Mouse (Mus musculus) heart, embryonic 16.5 days (tissue): ENCODE results near the gene Gmds. TPM values are rescaled to one million over a fixed set of nuclear protein-coding genes. Genes with fewer than 3 reads are reported as not detected.

Experiments
- ATAC-seq: fragments of 200-750 bp; cut with Nextera tagmentation; replicated peaks from 2 replicates; pipeline ENCODE4 v1.8.0; 2017; ENCODE audit warnings: moderate number of reproducible peaks; ENCODE audit not compliant: insufficient read depth, low FRiP score; ENCODE audit errors: extremely low read depth
- H3K27ac ChIP-seq: fragments of 300-500 bp; sonication (generic); 2 replicates; pipeline ENCODE4 v1.5.1; 2014; ENCODE audit warnings: mild to moderate bottlenecking, low read length, control low read depth, moderate library complexity
- H3K27me3 ChIP-seq: fragments of 300-500 bp; sonication (generic); 2 replicates; pipeline ENCODE4 v1.6.1; 2014; ENCODE audit warnings: low read length, mixed read lengths; ENCODE audit not compliant: control insufficient read depth, insufficient read depth
- H3K36me3 ChIP-seq: fragments of 300-500 bp; sonication (generic); 2 replicates; pipeline ENCODE4 v1.6.1; 2014; ENCODE audit not compliant: control insufficient read depth, insufficient read depth
- H3K4me1 ChIP-seq: fragments of 300-500 bp; sonication (generic); 2 replicates; pipeline ENCODE4 v1.6.1; 2014; ENCODE audit warnings: low read length, mixed read lengths; ENCODE audit not compliant: control insufficient read depth, insufficient read depth
- H3K4me2 ChIP-seq: fragments of 300-500 bp; sonication (generic); 2 replicates; pipeline ENCODE4 v1.6.1; 2014; ENCODE audit warnings: low read depth, mild to moderate bottlenecking, control low read depth, low read length
- H3K4me3 ChIP-seq: fragments of 300-500 bp; sonication (generic); 2 replicates; pipeline ENCODE4 v1.5.1; 2014; ENCODE audit warnings: mild to moderate bottlenecking, control low read depth, low read length
- H3K9ac ChIP-seq: fragments of 300-500 bp; sonication (generic); 2 replicates; pipeline ENCODE4 v1.6.1; 2014; ENCODE audit warnings: low read length, control low read depth
- H3K9me3 ChIP-seq: fragments of 300-500 bp; sonication (generic); replicated peaks from 2 replicates; pipeline ENCODE4 v1.6.1; 2016; ENCODE audit warnings: low read length; ENCODE audit not compliant: control insufficient read depth
- WGBS: fragments of 180-500 bp; shearing (Covaris S2); extraction: QIAGEN DNeasy Blood & Tissue Kit; methylation state at CpG from one replicate; pipeline ENCODE4 v1.1.7; 2014; 5-methylcytosine and 5-hydroxymethylcytosine counted together
- polyA plus RNA-seq: library from polyadenylated mRNA; unstranded; fragments of >200 nt; fragmentation: Nextera tagmentation; extraction: Ambion mirVana; gene quantifications from 2 replicates; pipeline ENCODE4 v1.2.1, GENCODE M21; 2015

Gene Gmds
- polyA plus RNA-seq, 1 experiment from 2014 or later, result 21.8 TPM

DNA sequence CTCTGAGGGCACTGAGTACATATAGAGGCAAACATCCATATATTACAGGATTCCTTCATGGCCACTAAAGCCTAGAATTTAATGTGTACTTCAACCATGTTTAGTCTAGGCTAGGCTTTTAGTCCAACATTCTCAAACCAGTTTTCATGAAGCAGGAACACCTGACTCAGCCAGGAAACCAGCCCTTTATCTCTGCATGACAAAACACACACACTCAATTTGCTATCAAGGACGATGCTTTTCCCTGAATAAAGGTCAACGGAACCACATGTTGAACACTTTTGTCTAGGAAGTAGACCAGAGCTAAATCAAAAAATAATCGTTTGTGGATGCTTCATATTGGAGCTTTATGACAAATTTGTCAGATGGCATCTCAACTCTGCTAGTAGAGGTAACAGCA is 429.5 kb downstream of the Gmds start:
- Histone ChIP-seq H3K4me1 (no peaks in the 10 kb centered on the region), H3K9me3 (no peaks in the 10 kb centered on the region), H3K4me3 (no peak overlapping the region), H3K9ac (no peak overlapping the region), H3K36me3 (no peaks in the 10 kb centered on the region), H3K27me3 (no peaks in the 10 kb centered on the region), H3K4me2 (no peak overlapping the region), H3K27ac (no peak overlapping the region)
- no peak for ATAC-seq
- WGBS, result 62% methylated on average over 3 of the region's 3 CpGs

GRCm38 (mm10) chr13:31906514-31906913 is 432.0 kb downstream of the Gmds start:
- no peaks in the 10 kb centered on the region for H3K4me1 ChIP-seq
- no peak overlapping the region for H3K27ac ChIP-seq
- no peak for ATAC-seq
- 96% methylated on average over 1 of the region's 1 CpGs for WGBS
- H3K9ac ChIP-seq, result no peak overlapping the region
- no peaks in the 10 kb centered on the region for H3K27me3 ChIP-seq
- no peaks in the 10 kb centered on the region for H3K9me3 ChIP-seq
- H3K4me3 ChIP-seq, result no peak overlapping the region
- no peak overlapping the region for H3K4me2 ChIP-seq
- H3K36me3 ChIP-seq, result no peaks in the 10 kb centered on the region

- H3K4me1 ChIP-seq, result no peaks in the 10 kb centered on the region
- H3K27ac ChIP-seq, result no peak overlapping the region
- H3K4me3 ChIP-seq, result no peak overlapping the region
- 74% methylated on average over 3 of the region's 3 CpGs for WGBS
- no peak overlapping the region for H3K9ac ChIP-seq
- H3K4me2 ChIP-seq, result no peak overlapping the region
- no peak for ATAC-seq
- no peaks in the 10 kb centered on the region for H3K27me3 ChIP-seq
- no peaks in the 10 kb centered on the region for H3K9me3 ChIP-seq
- H3K36me3 ChIP-seq, result no peaks in the 10 kb centered on the region
Observed at GRCm38 (mm10) chr13:31900191-31900590, 438.3 kb downstream of the Gmds start.

DNA sequence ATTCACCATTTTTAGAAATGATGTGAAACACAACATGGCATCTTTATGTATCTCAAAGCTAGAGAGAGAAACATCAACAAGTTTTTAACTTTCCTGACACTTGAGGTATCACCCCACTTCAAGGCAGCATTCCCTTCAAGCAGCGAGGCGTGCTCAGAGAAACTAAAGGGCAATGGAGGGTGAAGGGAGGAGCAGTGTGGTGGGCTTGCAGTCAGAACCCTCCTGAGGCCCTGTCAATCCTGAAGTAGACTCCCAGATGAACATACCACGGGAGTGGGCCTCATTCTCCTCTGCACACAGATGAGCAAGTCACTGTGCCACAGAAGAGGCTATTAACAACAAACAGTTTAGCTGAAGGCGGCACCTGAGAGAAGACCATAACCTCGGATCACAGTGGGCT is 439.1 kb downstream of the Gmds start:
- no peaks in the 10 kb centered on the region for H3K4me1 ChIP-seq
- no peak overlapping the region for H3K4me2 ChIP-seq
- no peak for ATAC-seq
- H3K36me3 ChIP-seq, result no peaks in the 10 kb centered on the region
- H3K27ac ChIP-seq, result no peak overlapping the region
- no peaks in the 10 kb centered on the region for H3K27me3 ChIP-seq
- WGBS, result 71% methylated on average over 5 of the region's 5 CpGs
- H3K9me3 ChIP-seq, result no peaks in the 10 kb centered on the region
- H3K9ac ChIP-seq, result no peak overlapping the region
- no peak overlapping the region for H3K4me3 ChIP-seq

GRCm38 (mm10) chr13:31897493-31897892 is 441.0 kb downstream of the Gmds start:
- H3K4me3 ChIP-seq, result no peak overlapping the region
- 82% methylated on average over 4 of the region's 4 CpGs for WGBS
- H3K27ac ChIP-seq, result no peak overlapping the region
- no peak overlapping the region for H3K4me2 ChIP-seq
- no peak overlapping the region for H3K9ac ChIP-seq
- no peak for ATAC-seq
- no peaks in the 10 kb centered on the region for H3K9me3 ChIP-seq
- no peaks in the 10 kb centered on the region for H3K27me3 ChIP-seq
- no peaks in the 10 kb centered on the region for H3K4me1 ChIP-seq
- H3K36me3 ChIP-seq, result no peaks in the 10 kb centered on the region

- ATAC-seq, result no peak
- Histone ChIP-seq H3K36me3 (no peaks in the 10 kb centered on the region), H3K27ac (no peak overlapping the region), H3K4me2 (no peak overlapping the region), H3K9ac (no peak overlapping the region), H3K9me3 (peaks cover 6% of the 10 kb centered on the region), H3K4me3 (no peak overlapping the region), H3K4me1 (no peaks in the 10 kb centered on the region), H3K27me3 (no peaks in the 10 kb centered on the region)
- WGBS, result 85% methylated on average over 3 of the region's 3 CpGs
Observed at GRCm38 (mm10) chr13:31894511-31894910, 444.0 kb downstream of the Gmds start.

DNA sequence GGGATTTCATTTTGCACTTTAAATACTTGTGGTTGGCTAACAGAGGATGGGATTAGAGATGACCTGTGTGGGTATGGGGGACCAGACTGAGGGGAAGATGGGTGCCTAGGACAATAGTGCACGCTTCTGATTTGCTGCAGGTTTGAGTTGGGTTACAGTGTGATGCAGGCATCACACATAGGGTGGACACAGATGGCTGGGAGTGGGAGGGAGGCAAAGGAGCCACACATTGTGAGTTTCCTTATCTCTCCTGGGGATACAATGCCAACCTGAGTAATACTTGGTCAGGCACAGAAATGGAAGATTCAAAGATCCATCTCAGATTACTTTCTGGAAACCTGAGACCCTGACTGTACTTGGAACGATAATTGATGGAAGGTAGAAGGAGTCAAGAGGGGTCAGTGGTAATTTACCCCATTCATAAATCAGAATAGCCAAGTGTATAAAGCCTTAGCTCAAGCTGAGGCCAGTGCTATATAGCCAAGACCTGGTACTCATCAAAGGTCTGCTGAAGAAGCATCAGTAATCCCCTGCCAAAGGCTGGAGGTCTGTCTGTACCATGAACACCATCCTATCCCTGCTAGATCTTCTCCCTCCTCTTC is 445.5 kb downstream of the Gmds start:
- Histone ChIP-seq H3K4me3 (no peak overlapping the region), H3K36me3 (no peaks in the 10 kb centered on the region), H3K27ac (no peak overlapping the region), H3K9me3 (peaks cover 6% of the 10 kb centered on the region), H3K9ac (no peak overlapping the region), H3K4me2 (no peak overlapping the region), H3K27me3 (no peaks in the 10 kb centered on the region), H3K4me1 (no peaks in the 10 kb centered on the region)
- 81% methylated on average over 2 of the region's 2 CpGs for WGBS
- ATAC-seq, result no peak

GRCm38 (mm10) chr13:31888500-31888899 is 450.0 kb downstream of the Gmds start:
- no peaks in the 10 kb centered on the region for H3K4me1 ChIP-seq
- no peak overlapping the region for H3K4me3 ChIP-seq
- H3K9me3 ChIP-seq, result peaks cover 6% of the 10 kb centered on the region
- H3K9ac ChIP-seq, result no peak overlapping the region
- H3K27ac ChIP-seq, result no peak overlapping the region
- WGBS, result 87% methylated on average over 3 of the region's 3 CpGs
- no peak for ATAC-seq
- H3K27me3 ChIP-seq, result no peaks in the 10 kb centered on the region
- no peaks in the 10 kb centered on the region for H3K36me3 ChIP-seq
- no peak overlapping the region for H3K4me2 ChIP-seq

DNA sequence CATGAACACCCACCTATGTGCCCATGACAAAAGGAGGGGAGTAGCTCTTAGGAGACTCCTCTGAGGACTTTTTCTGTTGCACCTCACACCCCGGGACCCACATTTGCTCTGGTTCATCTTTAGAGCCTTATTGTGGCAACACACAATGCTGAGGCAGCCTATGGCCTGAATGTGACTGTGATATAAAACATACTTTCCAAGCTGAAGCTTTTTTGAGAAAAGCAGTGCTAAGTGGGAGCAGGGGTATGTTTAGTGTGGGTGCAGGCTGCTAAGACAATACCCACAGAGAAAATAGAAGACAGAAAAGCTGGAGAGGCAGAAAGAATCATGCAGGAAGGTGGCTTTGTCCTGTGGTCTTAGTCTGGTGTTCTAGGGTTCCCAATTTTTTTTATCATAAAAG is 452.8 kb downstream of the Gmds start:
- WGBS, result 81% methylated on average over 1 of the region's 1 CpGs
- no peak overlapping the region for H3K4me2 ChIP-seq
- no peaks in the 10 kb centered on the region for H3K27me3 ChIP-seq
- H3K4me1 ChIP-seq, result no peaks in the 10 kb centered on the region
- no peak for ATAC-seq
- H3K4me3 ChIP-seq, result no peak overlapping the region
- H3K9me3 ChIP-seq, result peaks cover under 1% of the 10 kb centered on the region
- no peaks in the 10 kb centered on the region for H3K36me3 ChIP-seq
- H3K9ac ChIP-seq, result no peak overlapping the region
- no peak overlapping the region for H3K27ac ChIP-seq
